Mouse (Mus musculus) hindbrain, embryonic 13.5 days (tissue): ENCODE results near the gene Slc45a1. TPM values are rescaled to one million over a fixed set of nuclear protein-coding genes. Genes with fewer than 3 reads are reported as not detected.
"Not testable (repeated sequence)": the region's sequence is repeated elsewhere in the genome, so short reads cannot be mapped to it uniquely, and the experiment has no call there.

ENCODE experiments used
- ATAC-seq: fragments of 200-750 bp; cut with Nextera tagmentation; 2 replicates; pipeline ENCODE4 v1.8.0; 2017; ENCODE audit warnings: moderate TSS enrichment; ENCODE audit not compliant: low FRiP score
- H3K27ac ChIP-seq: fragments of 300-500 bp; sonication (generic); 2 replicates; pipeline ENCODE4 v1.5.1; 2015; ENCODE audit warnings: inconsistent platforms, mild to moderate bottlenecking, moderate library complexity
- H3K27me3 ChIP-seq: fragments of 300-500 bp; sonication (generic); 2 replicates; pipeline ENCODE4 v1.6.1; 2015; ENCODE audit warnings: mild to moderate bottlenecking, inconsistent platforms
- H3K36me3 ChIP-seq: fragments of 300-500 bp; sonication (generic); 2 replicates; pipeline ENCODE4 v1.6.1; 2015; ENCODE audit warnings: mild to moderate bottlenecking, inconsistent platforms
- H3K4me1 ChIP-seq: fragments of 300-500 bp; sonication (generic); replicated peaks from 2 replicates; pipeline ENCODE4 v1.6.1; 2015; ENCODE audit warnings: inconsistent platforms
- H3K4me2 ChIP-seq: fragments of 300-500 bp; sonication (generic); 2 replicates; pipeline ENCODE4 v1.6.1; 2015; ENCODE audit warnings: inconsistent platforms, mild to moderate bottlenecking, moderate library complexity
- H3K4me3 ChIP-seq: fragments of 300-500 bp; sonication (generic); 2 replicates; pipeline ENCODE4 v1.5.1; 2015; ENCODE audit warnings: mild to moderate bottlenecking, inconsistent platforms
- H3K9ac ChIP-seq: fragments of 300-500 bp; sonication (generic); 2 replicates; pipeline ENCODE4 v1.6.1; 2015; ENCODE audit warnings: mild to moderate bottlenecking, inconsistent platforms
- H3K9me3 ChIP-seq: fragments of 300-500 bp; sonication (generic); 2 replicates; pipeline ENCODE4 v1.6.1; 2016; ENCODE audit warnings: inconsistent platforms
- WGBS: fragments of 180-500 bp; shearing (Covaris S2); methylation state at CpG from one replicate; pipeline ENCODE4 v1.1.7; 2015; 5-methylcytosine and 5-hydroxymethylcytosine counted together
- polyA plus RNA-seq: library from polyadenylated mRNA; unstranded; fragments of >200 nt; fragmentation: Nextera tagmentation; extraction: Ambion mirVana; gene quantifications from 2 replicates; pipeline ENCODE4 v1.2.1, GENCODE M21; 2015

The Slc45a1 gene
- polyA plus RNA-seq, 1 experiment from 2014 or later, result 24.6 TPM

DNA sequence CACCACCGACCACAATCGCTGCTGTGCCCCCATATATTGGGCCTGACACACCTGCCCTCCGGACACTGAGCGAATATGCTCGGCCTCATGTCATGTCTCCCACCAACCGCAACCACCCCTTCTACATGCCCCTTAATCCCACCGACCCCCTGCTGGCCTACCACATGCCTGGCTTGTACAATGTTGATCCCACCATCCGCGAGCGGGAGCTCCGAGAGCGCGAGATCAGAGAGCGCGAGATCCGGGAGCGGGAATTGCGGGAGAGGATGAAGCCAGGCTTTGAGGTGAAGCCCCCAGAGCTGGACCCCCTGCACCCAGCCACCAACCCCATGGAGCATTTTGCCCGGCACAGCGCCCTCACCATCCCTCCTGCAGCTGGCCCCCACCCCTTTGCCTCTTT, 35.1 kb downstream of the Slc45a1 start:
- Histone ChIP-seq H3K9ac (no peak overlapping the region), H3K36me3 (peaks cover 91% of the 10 kb centered on the region), H3K4me1 (no peaks in the 10 kb centered on the region; the same call in 1 of the 2 replicates), H3K9me3 (no peaks in the 10 kb centered on the region), H3K4me2 (no peak overlapping the region), H3K27me3 (no peaks in the 10 kb centered on the region), H3K4me3 (no peak overlapping the region), H3K27ac (peak overlapping the region; percentile 35; the same call in 1 of the 2 replicates)
- WGBS, result 96% methylated on average over 20 of the region's 20 CpGs
- no peak for ATAC-seq

DNA sequence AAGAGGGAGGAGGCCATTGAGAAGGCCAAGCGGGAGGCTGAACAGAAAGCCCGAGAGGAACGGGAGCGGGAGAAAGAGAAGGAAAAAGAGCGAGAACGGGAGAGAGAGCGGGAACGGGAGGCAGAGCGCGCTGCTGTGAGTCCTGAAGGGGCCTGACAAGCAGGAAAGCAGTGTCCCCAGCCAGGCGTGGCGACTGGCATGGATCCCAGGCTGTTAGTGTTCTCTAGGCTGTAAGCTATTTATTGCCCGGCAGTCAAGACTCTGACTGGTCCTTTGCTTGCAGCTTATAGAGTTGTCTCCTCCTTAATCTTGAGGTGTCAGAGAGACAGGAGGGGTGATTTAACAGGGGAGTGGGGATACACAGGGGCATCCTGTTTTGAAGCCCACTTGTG, 35.9 kb downstream of the Slc45a1 start:
- no peak for ATAC-seq
- no peaks in the 10 kb centered on the region for H3K9me3 ChIP-seq
- 92% methylated on average over 13 of the region's 13 CpGs for WGBS
- no peak overlapping the region for H3K4me2 ChIP-seq
- H3K27ac ChIP-seq, result peak overlapping the region; percentile 48; the same call in 1 of the 2 replicates
- no peak overlapping the region for H3K9ac ChIP-seq
- H3K27me3 ChIP-seq, result no peaks in the 10 kb centered on the region
- H3K4me3 ChIP-seq, result no peak overlapping the region
- peaks cover 94% of the 10 kb centered on the region for H3K36me3 ChIP-seq
- H3K4me1 ChIP-seq, result no peaks in the 10 kb centered on the region; the same call in 1 of the 2 replicates

- H3K4me2 ChIP-seq, result no peak overlapping the region
- no peaks in the 10 kb centered on the region; the same call in 1 of the 2 replicates for H3K4me1 ChIP-seq
- no peak overlapping the region for H3K4me3 ChIP-seq
- ATAC-seq, result no peak
- WGBS, result 90% methylated on average over 12 of the region's 12 CpGs
- peak overlapping the region; percentile 48 for H3K27ac ChIP-seq
- no peak overlapping the region for H3K9ac ChIP-seq
- no peaks in the 10 kb centered on the region for H3K9me3 ChIP-seq
- H3K27me3 ChIP-seq, result no peaks in the 10 kb centered on the region
- peaks cover 95% of the 10 kb centered on the region for H3K36me3 ChIP-seq
Measured at GRCm38 (mm10) chr4:150615251-150616028, 36.5 kb downstream of the Slc45a1 start.

DNA sequence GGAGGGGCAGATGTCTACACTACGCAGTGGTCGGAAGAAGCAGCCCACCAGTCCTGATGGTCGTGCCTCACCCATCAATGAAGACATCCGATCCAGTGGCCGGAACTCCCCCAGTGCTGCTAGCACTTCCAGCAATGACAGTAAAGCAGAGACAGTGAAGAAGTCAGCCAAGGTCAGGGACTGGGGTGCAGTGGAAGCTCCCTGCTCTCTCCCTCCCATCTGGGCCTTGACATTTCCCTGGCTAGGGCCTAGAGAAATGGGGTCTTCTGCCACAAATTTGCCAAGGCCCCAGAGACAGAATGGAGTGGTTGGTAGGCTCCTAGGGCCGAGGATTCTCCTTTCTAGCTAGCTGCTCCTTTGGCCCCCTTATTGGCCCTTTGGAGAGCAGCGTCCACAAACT, 38.3 kb downstream of the Slc45a1 start:
- no peaks in the 10 kb centered on the region for H3K27me3 ChIP-seq
- H3K4me2 ChIP-seq, result no peak overlapping the region
- peaks cover 83% of the 10 kb centered on the region for H3K36me3 ChIP-seq
- no peaks in the 10 kb centered on the region; the same call in 1 of the 2 replicates for H3K4me1 ChIP-seq
- H3K9ac ChIP-seq, result no peak overlapping the region
- WGBS, result 94% methylated on average over 7 of the region's 7 CpGs
- H3K27ac ChIP-seq, result no peak overlapping the region; the same call in 1 of the 2 replicates
- no peaks in the 10 kb centered on the region for H3K9me3 ChIP-seq
- no peak overlapping the region for H3K4me3 ChIP-seq
- no peak for ATAC-seq

GRCm38 (mm10) chr4:150608670-150609069, 43.3 kb downstream of the Slc45a1 start:
- Histone ChIP-seq H3K27me3 (no peaks in the 10 kb centered on the region), H3K27ac (no peak overlapping the region), H3K9me3 (no peaks in the 10 kb centered on the region), H3K4me2 (no peak overlapping the region), H3K9ac (no peak overlapping the region), H3K36me3 (peaks cover 33% of the 10 kb centered on the region), H3K4me3 (no peak overlapping the region), H3K4me1 (peaks cover 43% of the 10 kb centered on the region)
- ATAC-seq, result no peak
- 89% methylated on average over 3 of the region's 3 CpGs for WGBS

GRCm38 (mm10) chr4:150606449-150607161, 45.4 kb downstream of the Slc45a1 start:
- no peaks in the 10 kb centered on the region for H3K27me3 ChIP-seq
- ATAC-seq, result peak; percentile 73
- no peaks in the 10 kb centered on the region for H3K9me3 ChIP-seq
- H3K4me1 ChIP-seq, result peaks cover 55% of the 10 kb centered on the region
- H3K4me2 ChIP-seq, result no peak overlapping the region
- no peak overlapping the region for H3K4me3 ChIP-seq
- WGBS, result 15% methylated on average over 3 of the region's 3 CpGs
- H3K9ac ChIP-seq, result peak overlapping the region; percentile 35
- H3K36me3 ChIP-seq, result peaks cover 12% of the 10 kb centered on the region
- peak overlapping the region; percentile 93 for H3K27ac ChIP-seq

DNA sequence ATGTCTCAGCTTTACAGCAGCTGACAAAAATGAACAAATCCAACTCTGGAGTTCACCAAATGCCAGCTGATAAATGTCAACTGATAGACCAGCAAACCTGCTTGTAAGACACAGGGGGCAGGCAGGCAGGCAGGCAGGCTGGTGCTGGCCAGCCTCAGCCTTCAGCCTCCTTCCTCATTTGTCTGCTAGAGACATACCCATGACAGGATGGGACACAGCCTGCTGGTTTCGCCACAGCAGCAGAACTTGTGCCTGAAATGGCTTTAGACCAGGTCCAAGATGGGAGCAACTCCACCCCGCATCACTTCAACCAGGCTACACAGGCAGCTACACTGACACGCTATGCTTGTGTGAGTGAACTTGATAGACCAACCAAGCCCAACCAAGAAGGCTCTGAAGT, 46.2 kb downstream of the Slc45a1 start:
- Histone ChIP-seq H3K9me3 (no peaks in the 10 kb centered on the region), H3K9ac (peak overlapping the region; percentile 35; the same call in 1 of the 2 replicates), H3K4me1 (peaks cover 59% of the 10 kb centered on the region), H3K27ac (peak overlapping the region; percentile 93), H3K36me3 (peaks cover 7% of the 10 kb centered on the region; the same call in 1 of the 2 replicates), H3K27me3 (no peaks in the 10 kb centered on the region), H3K4me2 (no peak overlapping the region), H3K4me3 (no peak overlapping the region)
- no peak for ATAC-seq
- WGBS, result 86% methylated on average over 3 of the region's 3 CpGs

GRCm38 (mm10) chr4:150603366-150604061, 48.5 kb downstream of the Slc45a1 start:
- peaks cover 68% of the 10 kb centered on the region for H3K4me1 ChIP-seq
- no peak for ATAC-seq

DNA sequence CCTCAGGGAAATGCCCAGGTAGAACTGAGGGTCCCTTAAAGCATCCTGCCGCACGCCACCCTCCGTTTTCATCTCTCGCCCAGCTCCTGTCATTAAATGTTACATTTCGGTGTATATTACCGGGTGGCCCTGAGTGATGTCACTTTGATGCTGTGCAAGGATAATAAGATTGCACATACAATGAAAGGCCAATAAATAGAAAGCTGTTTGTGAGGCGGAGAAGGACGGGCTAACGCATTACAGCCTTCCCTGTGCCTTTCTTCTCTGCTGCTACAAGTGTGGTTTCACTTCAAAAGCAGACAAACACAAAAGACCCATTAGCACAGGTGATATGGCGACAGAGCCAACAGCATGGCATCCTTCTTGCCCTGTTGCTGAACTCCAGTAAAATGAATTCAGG, 50.5 kb downstream of the Slc45a1 start:
- Histone ChIP-seq H3K4me1 (peaks cover 65% of the 10 kb centered on the region), H3K9ac (no peak overlapping the region), H3K27me3 (no peaks in the 10 kb centered on the region), H3K9me3 (no peaks in the 10 kb centered on the region), H3K36me3 (no peaks in the 10 kb centered on the region), H3K27ac (peak overlapping the region; percentile 76), H3K4me2 (no peak overlapping the region), H3K4me3 (no peak overlapping the region)
- no peak for ATAC-seq
- 71% methylated on average over 10 of the region's 10 CpGs for WGBS

More at GRCm38 (mm10) chr4:150603366-150604061, 48.5 kb downstream of the Slc45a1 start:
- no peak overlapping the region for H3K4me2 ChIP-seq
- no peaks in the 10 kb centered on the region for H3K36me3 ChIP-seq
- no peaks in the 10 kb centered on the region for H3K9me3 ChIP-seq
- H3K4me3 ChIP-seq, result no peak overlapping the region
- H3K27ac ChIP-seq, result peak overlapping the region; percentile 74
- 100% methylated on average over 1 of the region's 1 CpGs for WGBS
- H3K9ac ChIP-seq, result no peak overlapping the region
- no peaks in the 10 kb centered on the region for H3K27me3 ChIP-seq

- not testable (repeated sequence) for H3K36me3 ChIP-seq, H3K9me3 ChIP-seq, H3K27ac ChIP-seq, H3K9ac ChIP-seq, H3K4me2 ChIP-seq, H3K27me3 ChIP-seq, H3K4me3 ChIP-seq, ATAC-seq
- 92% methylated on average over 2 of the region's 2 CpGs for WGBS
- H3K4me1 ChIP-seq, result peaks cover 65% of the 10 kb centered on the region
Measured at GRCm38 (mm10) chr4:150600503-150600902, 51.5 kb downstream of the Slc45a1 start.

DNA sequence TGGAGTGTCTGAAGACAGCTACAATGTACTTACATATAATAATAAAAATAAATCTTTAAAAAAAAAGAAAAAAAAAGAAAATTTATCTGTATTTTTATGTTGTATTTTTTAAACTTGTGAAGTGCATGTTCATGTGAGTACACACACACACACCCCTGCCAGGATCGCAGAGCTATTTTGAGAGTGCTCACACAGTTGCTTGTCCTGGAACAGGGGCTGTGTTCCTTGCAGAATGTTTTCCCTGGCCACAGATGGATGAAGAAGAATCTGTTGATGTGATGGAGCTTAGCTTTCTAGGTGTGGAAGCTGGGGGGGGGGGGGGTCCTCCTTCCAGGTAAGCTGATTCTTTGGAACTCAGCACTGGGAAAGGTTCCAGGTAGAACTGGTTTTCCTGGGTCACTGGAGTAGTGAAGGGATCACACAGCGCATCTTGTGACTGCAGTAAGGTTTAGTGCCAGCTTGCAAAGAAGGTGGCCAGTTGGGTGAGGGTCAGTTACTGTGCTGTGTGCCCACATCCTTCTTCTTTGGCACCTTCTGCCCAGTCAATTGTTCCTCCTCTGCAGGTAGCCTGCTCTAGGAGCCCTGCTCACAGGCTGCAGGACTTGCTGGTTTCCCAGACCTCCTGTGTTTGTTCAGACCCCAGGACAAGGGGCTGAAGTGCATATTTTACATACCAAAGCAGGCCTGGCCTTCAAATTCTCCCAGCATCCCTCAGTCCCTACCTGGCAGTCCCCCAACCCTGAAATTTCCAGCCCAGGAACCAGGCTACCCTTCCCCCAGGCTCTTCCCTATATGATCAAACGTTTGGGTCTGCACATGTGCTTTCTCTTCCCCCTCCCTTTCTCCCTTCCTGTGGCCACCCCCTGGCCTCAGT, 52.6 kb downstream of the Slc45a1 start:
- WGBS, result 68% methylated on average over 3 of the region's 3 CpGs
- no peak overlapping the region for H3K4me3 ChIP-seq
- no peaks in the 10 kb centered on the region for H3K27me3 ChIP-seq
- peak overlapping the region; percentile 64 for H3K27ac ChIP-seq
- H3K4me2 ChIP-seq, result no peak overlapping the region
- peaks cover 54% of the 10 kb centered on the region for H3K4me1 ChIP-seq
- H3K36me3 ChIP-seq, result no peaks in the 10 kb centered on the region
- H3K9me3 ChIP-seq, result no peaks in the 10 kb centered on the region
- no peak for ATAC-seq
- H3K9ac ChIP-seq, result no peak overlapping the region
